Mouse (Mus musculus) testis, adult 2 months (tissue): ENCODE results near the gene Nup133. TPM values are rescaled to one million over a fixed set of nuclear protein-coding genes. Genes with fewer than 3 reads are reported as not detected.

Experiments
- H3K27ac ChIP-seq: fragments of 200-500 bp; 2 replicates; pipeline ENCODE4 v1.5.1; 2012; ENCODE audit warnings: low read depth, low read length; ENCODE audit not compliant: control insufficient read depth, insufficient read depth
- H3K27me3 ChIP-seq: fragments of 200-500 bp; 2 replicates; pipeline ENCODE4 v1.6.1; 2012; ENCODE audit warnings: mild to moderate bottlenecking, low read length, moderate library complexity; ENCODE audit not compliant: control insufficient read depth, insufficient read depth
- H3K36me3 ChIP-seq: fragments of 200-500 bp; 2 replicates; pipeline ENCODE4 v1.6.1; 2012; ENCODE audit warnings: mild to moderate bottlenecking, low read length; ENCODE audit not compliant: control insufficient read depth, insufficient read depth
- H3K4me1 ChIP-seq: fragments of 200-500 bp; 2 replicates; pipeline ENCODE4 v1.6.1; 2012; ENCODE audit warnings: low read length; ENCODE audit not compliant: control insufficient read depth, insufficient read depth
- H3K4me3 ChIP-seq: fragments of 200-500 bp; 2 replicates; pipeline ENCODE4 v1.5.1; 2012; ENCODE audit warnings: low read depth, mild to moderate bottlenecking, low read length, moderate library complexity, mixed read lengths; ENCODE audit not compliant: control insufficient read depth
- CTCF ChIP-seq: fragments of 200-500 bp; IDR thresholded peaks from 2 replicates; pipeline ENCODE4 v1.5.1; 2012; ENCODE audit warnings: low read depth, mild to moderate bottlenecking, inconsistent platforms, low read length, moderate library complexity; ENCODE audit not compliant: control insufficient read depth, insufficient read depth, insufficient replicate concordance
- POLR2A ChIP-seq: fragments of 200-500 bp; IDR thresholded peaks from 2 replicates; pipeline ENCODE4 v1.6.1; 2012; ENCODE audit warnings: low read depth, mild to moderate bottlenecking, inconsistent platforms, low read length, moderate library complexity; ENCODE audit not compliant: control insufficient read depth
- polyA plus RNA-seq: library from polyadenylated mRNA; depleted of rRNA; stranded (reverse); fragments of >200 nt; gene quantifications from 2 replicates; pipeline ENCODE4 v1.2.3, GENCODE M21; 2012

Nup133 gene
- polyA plus RNA-seq, 1 experiment: 24.6 TPM

DNA sequence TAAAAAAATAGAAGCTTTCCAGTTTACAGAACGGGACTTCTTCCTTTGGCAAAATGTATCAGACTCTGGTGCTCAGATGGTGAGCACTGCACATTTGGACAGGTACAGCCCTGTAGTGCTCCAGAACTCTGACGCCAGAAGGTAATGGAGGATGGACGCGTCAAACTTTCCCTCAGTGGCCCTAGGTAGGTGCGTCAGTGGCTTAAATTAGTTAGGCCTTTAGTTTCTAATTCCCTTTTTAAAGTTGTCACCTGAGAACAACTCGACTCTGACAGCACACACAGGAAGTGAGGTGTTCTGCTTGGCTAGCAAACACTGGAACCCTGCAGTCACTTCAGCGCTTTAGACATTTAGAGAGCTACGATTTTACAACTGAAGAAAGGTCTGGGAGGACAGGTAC is 4.6 kb upstream of the Nup133 start:
- Histone ChIP-seq H3K27ac (no peak overlapping the region), H3K27me3 (no peaks in the 10 kb centered on the region), H3K4me1 (peaks cover 3% of the 10 kb centered on the region; the same call in 1 of the 2 replicates), H3K4me3 (no peak overlapping the region), H3K36me3 (no peaks in the 10 kb centered on the region)
- TF ChIP-seq CTCF (no peak), POLR2A (no peak)

DNA sequence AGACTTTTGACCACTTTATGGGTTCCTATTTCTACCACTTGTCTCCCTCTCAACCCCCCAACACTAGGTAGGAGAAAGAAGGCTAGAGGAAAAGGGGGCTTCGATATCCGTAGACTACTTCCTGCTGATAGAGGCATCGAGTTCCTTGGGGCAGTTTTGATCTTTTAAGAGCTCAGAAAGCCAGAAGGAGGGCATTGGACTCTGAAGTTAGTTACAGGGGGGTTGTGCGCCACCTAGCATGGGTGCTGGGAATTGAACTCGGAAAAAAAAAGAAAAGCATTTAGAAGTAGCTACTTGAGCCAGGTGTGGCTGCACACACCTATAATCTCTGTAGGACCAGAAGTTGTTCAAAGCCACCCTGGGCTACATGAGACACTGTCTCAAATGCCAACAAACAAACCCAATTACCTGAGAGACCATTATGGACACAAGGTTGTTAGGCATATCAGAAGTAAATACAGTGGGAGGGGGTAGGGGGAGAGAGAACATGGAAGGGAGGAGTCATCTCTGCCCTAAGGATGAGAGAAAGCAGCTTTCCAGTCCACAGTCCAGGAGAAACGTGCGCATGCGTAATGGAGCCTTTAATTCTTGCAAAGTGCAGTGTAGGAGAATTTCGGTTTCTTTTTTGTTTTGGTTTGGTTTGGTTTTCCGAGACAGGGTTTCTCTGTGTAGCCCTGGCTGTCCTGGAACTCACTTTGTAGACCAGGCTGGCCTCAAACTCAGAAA is 1.2 kb upstream of the Nup133 start:
- TF ChIP-seq CTCF (no peak), POLR2A (no peak)
- H3K27me3 ChIP-seq: no peaks in the 10 kb centered on the region
- H3K4me1 ChIP-seq: peaks cover 3% of the 10 kb centered on the region; the same call in 1 of the 2 replicates
- H3K36me3 ChIP-seq: 0 out of 2 replicates have a peak, but pooled peaks cover 2% of the 10 kb centered on the region
- H3K4me3 ChIP-seq: peak overlapping the region; percentile 92; the same call in 1 of the 2 replicates
- H3K27ac ChIP-seq: peak overlapping the region; percentile 62; the same call in 1 of the 2 replicates

DNA sequence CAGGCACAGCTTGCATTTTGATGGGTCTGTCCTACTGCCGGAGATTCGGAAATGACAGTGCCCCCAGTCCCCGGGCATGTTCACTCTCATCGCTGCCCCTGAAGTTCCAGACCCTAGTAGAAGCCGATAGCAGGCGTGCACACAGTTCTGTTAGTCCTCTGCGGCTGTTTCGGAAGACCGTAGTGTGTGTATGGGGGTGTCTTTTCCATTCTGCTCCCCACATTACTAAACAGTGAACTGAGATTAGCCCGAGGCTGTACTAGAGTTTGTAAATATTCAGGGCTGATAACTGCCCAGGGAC is 571 bp upstream of the Nup133 start:
- Histone ChIP-seq H3K27ac (peak overlapping the region; percentile 62), H3K4me1 (peaks cover 3% of the 10 kb centered on the region; the same call in 1 of the 2 replicates), H3K27me3 (no peaks in the 10 kb centered on the region), H3K4me3 (peak overlapping the region; percentile 92), H3K36me3 (0 out of 2 replicates have a peak, but pooled peaks cover 2% of the 10 kb centered on the region)
- TF ChIP-seq POLR2A: no peak
- no peak for TF ChIP-seq CTCF

DNA sequence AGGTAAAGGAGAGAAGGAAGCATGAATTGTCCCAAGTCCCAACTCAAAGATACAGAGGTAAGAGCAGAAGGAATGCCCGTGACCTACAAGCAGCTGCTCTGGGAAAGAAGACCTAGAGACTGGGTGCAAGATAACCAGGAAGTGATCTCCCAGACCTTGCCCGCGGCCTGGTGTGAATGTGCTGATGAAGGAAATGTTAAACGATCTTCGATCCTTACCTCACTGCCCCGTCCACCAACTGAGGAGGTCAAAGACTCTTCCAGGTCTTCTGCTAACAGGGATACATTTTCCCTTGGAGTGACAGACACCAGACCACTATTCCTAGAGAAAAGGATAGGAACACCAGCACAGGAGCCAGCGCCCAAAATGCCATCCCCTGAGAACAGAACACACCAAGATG is 20.0 kb downstream of the Nup133 start:
- TF ChIP-seq POLR2A: no peak
- no peak for TF ChIP-seq CTCF
- Histone ChIP-seq H3K36me3 (no peaks in the 10 kb centered on the region; the same call in none of the 2 replicates), H3K27me3 (no peaks in the 10 kb centered on the region), H3K4me1 (no peaks in the 10 kb centered on the region; the same call in 1 of the 2 replicates), H3K27ac (no peak overlapping the region), H3K4me3 (no peak overlapping the region)

DNA sequence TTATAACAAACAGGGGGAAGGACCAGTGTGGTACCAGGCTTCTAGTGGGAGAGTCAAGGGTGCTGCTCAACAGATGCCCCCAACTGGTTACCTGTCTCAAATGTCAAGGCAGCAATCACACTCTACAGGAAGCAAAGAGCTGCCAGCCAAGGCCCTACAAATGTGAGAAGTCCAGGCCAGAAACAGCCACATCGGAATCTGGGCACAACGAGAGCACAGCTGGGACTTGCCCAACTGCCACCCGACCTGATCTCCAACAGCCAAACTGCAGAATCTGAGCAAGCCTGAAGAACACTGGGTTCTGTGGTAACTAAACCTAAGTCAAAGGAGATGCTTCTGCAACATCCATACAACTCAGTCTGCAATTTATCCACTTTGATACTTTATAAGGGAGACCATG is 23.4 kb downstream of the Nup133 start:
- peaks cover 3% of the 10 kb centered on the region for H3K36me3 ChIP-seq
- no peaks in the 10 kb centered on the region for H3K27me3 ChIP-seq
- H3K4me3 ChIP-seq: peak overlapping the region; percentile 84
- H3K4me1 ChIP-seq: no peaks in the 10 kb centered on the region; the same call in 1 of the 2 replicates
- peak overlapping the region; percentile 85 for H3K27ac ChIP-seq
- TF ChIP-seq POLR2A (no peak; the same call in 1 of the 2 replicates), CTCF (no peak)

DNA sequence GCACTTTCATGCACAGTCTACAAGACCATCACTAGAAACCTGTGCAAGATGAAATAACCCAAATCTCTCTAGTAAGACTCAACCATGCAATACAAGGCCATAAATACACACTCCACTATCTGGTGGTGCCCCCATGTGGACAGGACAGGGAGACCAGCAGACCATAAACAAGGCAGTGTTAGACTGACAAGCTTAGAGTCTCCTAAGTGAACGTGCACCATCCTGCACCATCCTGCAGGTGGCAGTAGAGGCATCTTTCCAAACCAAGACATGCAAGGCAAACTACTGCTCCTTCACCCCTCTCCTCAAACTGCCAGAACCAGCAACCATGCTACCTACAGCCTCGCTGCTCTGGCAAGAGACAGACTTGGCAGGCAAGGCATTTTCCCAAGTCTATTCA is 24.3 kb downstream of the Nup133 start:
- H3K4me3 ChIP-seq: peak overlapping the region; percentile 81
- no peak overlapping the region for H3K27ac ChIP-seq
- H3K27me3 ChIP-seq: no peaks in the 10 kb centered on the region
- TF ChIP-seq POLR2A (no peak), CTCF (peak; percentile 87; the same call in 1 of the 2 replicates)
- peaks cover 3% of the 10 kb centered on the region for H3K36me3 ChIP-seq
- H3K4me1 ChIP-seq: no peaks in the 10 kb centered on the region; the same call in 1 of the 2 replicates

DNA sequence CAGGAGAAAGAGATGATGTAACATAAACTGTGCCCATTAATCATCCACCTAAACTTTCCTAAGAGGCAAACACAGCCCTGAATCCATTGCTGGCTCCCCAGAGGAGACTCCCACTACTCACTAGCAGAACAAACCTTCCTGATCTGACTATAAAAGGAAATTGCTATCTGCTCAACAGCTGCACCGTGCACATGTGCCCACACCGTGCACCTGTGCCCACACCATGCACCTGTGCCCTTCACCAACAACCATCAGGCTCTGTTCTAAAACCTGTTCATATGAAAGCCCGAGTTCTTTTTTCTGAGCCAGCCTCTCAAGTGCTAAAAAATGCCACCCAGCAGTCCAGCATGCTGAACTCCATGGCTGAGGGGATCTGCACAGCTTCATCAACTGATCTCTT is 34.4 kb downstream of the Nup133 start:
- no peak for TF ChIP-seq POLR2A
- no peak for TF ChIP-seq CTCF
- Histone ChIP-seq H3K4me1 (no peaks in the 10 kb centered on the region), H3K4me3 (no peak overlapping the region), H3K27ac (no peak overlapping the region), H3K27me3 (no peaks in the 10 kb centered on the region), H3K36me3 (peaks cover 7% of the 10 kb centered on the region)

DNA sequence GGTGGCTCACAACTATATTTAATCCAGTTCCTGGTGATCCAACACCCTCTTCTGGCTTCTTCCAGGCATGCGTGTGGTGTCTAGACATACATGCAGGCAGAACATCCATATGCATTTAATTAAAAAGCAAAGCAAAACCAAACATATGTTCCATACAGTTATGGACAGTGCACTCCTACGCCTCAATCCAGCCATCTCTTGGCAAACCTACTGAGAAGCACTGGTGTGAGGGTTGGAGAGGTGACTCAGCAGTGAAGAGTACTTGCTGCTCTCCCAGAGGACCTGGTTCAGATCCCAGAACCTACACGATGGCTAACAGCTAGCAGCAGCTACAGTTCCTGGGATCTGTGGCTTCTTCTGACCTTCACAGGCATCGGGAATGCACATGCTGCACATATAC is 36.8 kb downstream of the Nup133 start:
- no peaks in the 10 kb centered on the region for H3K27me3 ChIP-seq
- H3K4me3 ChIP-seq: no peak overlapping the region
- H3K36me3 ChIP-seq: peaks cover 5% of the 10 kb centered on the region
- H3K27ac ChIP-seq: no peak overlapping the region
- TF ChIP-seq CTCF (no peak), POLR2A (no peak)
- H3K4me1 ChIP-seq: no peaks in the 10 kb centered on the region
